Mouse (Mus musculus) E14TG2a.4 (cell line): Measurements from ENCODE around the gene Cabp2.

Experiments used
- CTCF ChIP-seq: conservative IDR thresholded peaks from 2 replicates; pipeline ENCODE4 v1.5.1; 2014; ENCODE audit warnings: low read length
- NANOG ChIP-seq: IDR thresholded peaks from 2 replicates; pipeline ENCODE4 v1.6.1; 2014; ENCODE audit warnings: borderline replicate concordance, low read length, mixed read lengths
- POU5F1 ChIP-seq: IDR thresholded peaks from 2 replicates; pipeline ENCODE4 v1.6.1; 2014; ENCODE audit warnings: low read length, borderline replicate concordance

GRCm38 (mm10) chr19:4092750-4093149 is 11.4 kb downstream of the Cabp2 start:
- no peak for TF ChIP-seq CTCF
- TF ChIP-seq POU5F1 = no peak
- TF ChIP-seq NANOG = no peak
